Mouse (Mus musculus) heart, embryonic 14.5 days (tissue): ENCODE results near the gene Gm43517. TPM values are rescaled to one million over a fixed set of nuclear protein-coding genes. Genes with fewer than 3 reads are reported as not detected.

Source experiments
- ATAC-seq: fragments of 200-750 bp; cut with Nextera tagmentation; 2 replicates; pipeline ENCODE4 v1.8.0; 2017; ENCODE audit warnings: low read depth, moderate TSS enrichment; ENCODE audit not compliant: insufficient number of reproducible peaks, insufficient read depth, low FRiP score
- H3K27ac ChIP-seq, 2 experiments: fragments of 200-500 bp in 1 of 2; fragments of 300-500 bp in 1 of 2; sonication (generic) in 1 of 2; replicated peaks in 1 of 2; 2 replicates each; pipeline ENCODE4 v1.5.1; 2012 to 2014; ENCODE audit warnings: low read depth in 2 of 2, low read length in 2 of 2, control low read depth in 1 of 2, mild to moderate bottlenecking in 1 of 2, mixed read lengths in 1 of 2; ENCODE audit not compliant: control insufficient read depth in 1 of 2, insufficient read depth in 1 of 2
- H3K27me3 ChIP-seq: fragments of 300-500 bp; sonication (generic); 2 replicates; pipeline ENCODE4 v1.6.1; 2014; ENCODE audit warnings: mild to moderate bottlenecking, low read length, control low read depth; ENCODE audit not compliant: control insufficient read depth, insufficient read depth
- H3K36me3 ChIP-seq: fragments of 300-500 bp; sonication (generic); 2 replicates; pipeline ENCODE4 v1.6.1; 2014; ENCODE audit warnings: mild to moderate bottlenecking, control low read depth, low read length, mixed read lengths; ENCODE audit not compliant: control insufficient read depth, insufficient read depth
- H3K4me1 ChIP-seq, 2 experiments: fragments of 200-500 bp in 1 of 2; fragments of 300-500 bp in 1 of 2; sonication (generic) in 1 of 2; 2 replicates each; pipeline ENCODE4 v1.6.1; 2012 to 2014; ENCODE audit warnings: low read length in 2 of 2, control low read depth in 1 of 2, mixed read lengths in 1 of 2; ENCODE audit not compliant: control insufficient read depth in 2 of 2, insufficient read depth in 2 of 2
- H3K4me2 ChIP-seq: fragments of 300-500 bp; sonication (generic); 2 replicates; pipeline ENCODE4 v1.6.1; 2014; ENCODE audit warnings: mild to moderate bottlenecking, low read length
- H3K4me3 ChIP-seq, 2 experiments: fragments of 200-500 bp in 1 of 2; fragments of 300-500 bp in 1 of 2; sonication (generic) in 1 of 2; 2 replicates each; pipeline ENCODE4 v1.5.1; 2012 to 2014; ENCODE audit warnings: low read length in 2 of 2, mild to moderate bottlenecking in 2 of 2, control low read depth in 1 of 2, low read depth in 1 of 2, moderate library complexity in 1 of 2; ENCODE audit not compliant: control insufficient read depth in 1 of 2, insufficient read depth in 1 of 2
- H3K9ac ChIP-seq: fragments of 300-500 bp; sonication (generic); 2 replicates; pipeline ENCODE4 v1.6.1; 2014; ENCODE audit warnings: mild to moderate bottlenecking, low read length
- H3K9me3 ChIP-seq: fragments of 300-500 bp; sonication (generic); 2 replicates; pipeline ENCODE4 v1.6.1; 2016; ENCODE audit warnings: low read length, control low read depth; ENCODE audit not compliant: control insufficient read depth
- WGBS: fragments of 180-500 bp; shearing (Covaris S2); extraction: QIAGEN DNeasy Blood & Tissue Kit; methylation state at CpG from one replicate; pipeline ENCODE4 v1.1.7; 2014; 5-methylcytosine and 5-hydroxymethylcytosine counted together
- polyA plus RNA-seq: library from polyadenylated mRNA; unstranded; fragments of >200 nt; fragmentation: Nextera tagmentation; extraction: Ambion mirVana; gene quantifications from 2 replicates; pipeline ENCODE4 v1.2.1, GENCODE M21; 2014

Gm43517 gene
- polyA plus RNA-seq, 1 experiment from 2014 or later = not detected

DNA sequence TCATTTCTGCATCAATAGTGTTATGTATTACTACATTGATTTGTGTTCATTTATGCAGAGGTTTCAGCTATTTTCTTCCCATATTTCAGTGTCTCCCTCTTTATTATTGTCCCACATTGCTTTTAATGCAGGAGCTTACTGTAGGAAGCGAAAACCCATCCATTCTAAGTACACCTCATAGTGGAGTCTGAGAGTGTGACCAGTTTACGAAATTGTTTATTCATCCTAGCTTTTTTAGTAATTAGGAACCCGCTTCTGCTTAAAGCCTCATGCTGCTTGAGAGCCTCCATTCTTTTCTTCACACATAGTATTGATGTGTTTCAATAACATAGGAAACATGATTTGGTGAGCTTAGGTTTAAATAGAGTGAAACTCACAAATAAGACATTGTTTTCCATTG is 8.7 kb downstream of the Gm43517 start:
- Histone ChIP-seq H3K27me3 (peaks cover 90% of the 10 kb centered on the region), H3K4me1 (no peaks in the 10 kb centered on the region), H3K27ac (no peak overlapping the region), H3K36me3 (no peaks in the 10 kb centered on the region), H3K4me3 (no peak overlapping the region), H3K4me2 (no peak overlapping the region), H3K9ac (no peak overlapping the region), H3K9me3 (no peaks in the 10 kb centered on the region)
- ATAC-seq = no peak
- WGBS = 8% methylated on average over 3 of the region's 3 CpGs

DNA sequence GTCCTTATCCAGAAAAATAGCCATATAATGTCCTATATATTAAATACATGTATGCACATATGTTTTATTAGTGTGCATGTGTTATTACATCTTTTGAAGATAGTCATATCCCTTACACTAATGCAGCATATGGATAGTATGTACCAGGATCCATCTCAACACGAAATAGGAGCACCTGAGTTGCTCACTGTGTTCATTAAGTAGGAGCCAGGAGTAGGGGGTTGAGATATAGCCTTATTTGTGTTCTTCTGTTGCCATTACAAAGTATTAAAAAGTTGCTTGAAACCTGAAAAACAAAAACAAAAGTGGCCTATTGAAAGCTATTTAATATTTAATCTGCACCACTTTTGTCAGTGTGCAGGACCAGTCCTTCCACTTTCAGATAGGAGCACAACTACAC is 9.2 kb downstream of the Gm43517 start:
- Histone ChIP-seq H3K4me2 (no peak overlapping the region), H3K4me1 (no peaks in the 10 kb centered on the region), H3K4me3 (no peak overlapping the region), H3K27ac (no peak overlapping the region), H3K27me3 (peaks cover 88% of the 10 kb centered on the region), H3K9me3 (no peaks in the 10 kb centered on the region), H3K36me3 (no peaks in the 10 kb centered on the region), H3K9ac (no peak overlapping the region)
- ATAC-seq = no peak
- WGBS = 3% methylated on average over 1 of the region's 1 CpGs

DNA sequence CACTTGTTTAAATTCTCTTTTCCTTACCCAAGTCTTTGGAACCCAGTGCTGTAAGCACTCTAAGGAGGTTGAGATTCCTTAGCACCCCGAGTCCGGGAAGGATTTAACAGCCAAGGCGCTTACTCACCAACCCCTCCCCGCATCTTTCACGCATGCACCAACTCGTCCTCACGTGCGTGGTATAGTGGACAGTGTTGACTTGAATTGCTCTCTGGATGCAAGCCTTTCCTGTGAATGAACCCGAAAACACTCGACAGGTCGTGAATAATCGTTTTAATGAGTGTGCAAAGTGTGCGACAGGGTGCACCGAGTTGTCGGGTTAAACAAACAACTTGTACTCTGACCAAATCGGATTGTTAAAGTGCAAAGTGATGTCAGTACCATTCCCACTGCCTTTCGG is 9.9 kb downstream of the Gm43517 start:
- Histone ChIP-seq H3K27ac (no peak overlapping the region), H3K9ac (no peak overlapping the region), H3K36me3 (no peaks in the 10 kb centered on the region), H3K9me3 (no peaks in the 10 kb centered on the region), H3K4me2 (no peak overlapping the region), H3K27me3 (peaks cover 87% of the 10 kb centered on the region), H3K4me3 (no peak overlapping the region), H3K4me1 (no peaks in the 10 kb centered on the region)
- WGBS = 2% methylated on average over 17 of the region's 17 CpGs
- no peak for ATAC-seq

DNA sequence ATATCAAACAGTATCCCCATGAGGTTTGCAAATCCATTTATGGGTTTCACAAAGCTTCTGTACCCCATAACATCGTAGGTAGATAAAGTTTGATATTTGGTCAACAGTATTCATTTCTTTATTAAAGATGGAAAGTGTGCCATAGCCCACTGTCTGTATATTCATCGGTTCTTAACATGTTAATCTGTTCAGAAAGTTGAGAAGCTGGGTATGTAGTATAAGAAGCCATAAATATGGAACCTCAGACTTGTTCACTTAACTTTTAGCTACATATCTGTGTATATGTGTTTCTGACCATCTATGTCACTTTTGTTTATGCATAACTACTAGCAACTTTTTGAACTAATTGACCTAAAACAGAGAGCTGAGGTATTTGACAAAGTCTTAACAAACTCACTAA is 11.0 kb downstream of the Gm43517 start:
- Histone ChIP-seq H3K36me3 (no peaks in the 10 kb centered on the region), H3K4me1 (peaks cover 0 to 2% of the 10 kb centered on the region in 2 experiments; a peak in 1 of 4 replicates), H3K4me3 (no peak overlapping the region), H3K9ac (no peak overlapping the region), H3K27me3 (peaks cover 87% of the 10 kb centered on the region), H3K9me3 (no peaks in the 10 kb centered on the region), H3K27ac (no peak overlapping the region), H3K4me2 (no peak overlapping the region)
- no peak for ATAC-seq
- WGBS = 16% methylated on average over 2 of the region's 2 CpGs

DNA sequence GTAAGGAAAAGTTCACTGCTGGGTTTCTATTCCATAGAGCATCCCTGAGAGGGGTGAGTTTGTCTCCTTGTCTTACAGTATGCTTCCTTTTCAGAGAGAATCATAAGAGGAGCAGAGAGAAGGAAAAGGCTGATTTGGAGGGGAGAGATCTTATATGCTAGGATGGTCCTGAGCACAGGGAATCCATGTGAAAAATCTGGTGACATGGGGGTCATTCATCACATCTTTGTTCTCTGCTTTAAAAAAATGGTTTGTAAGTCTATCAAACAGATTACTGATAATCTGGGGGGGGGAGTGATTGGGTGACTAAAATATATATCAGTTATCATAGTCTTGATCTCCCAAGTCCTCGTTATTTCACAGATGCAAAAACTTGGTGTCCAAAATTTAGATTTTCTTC is 11.8 kb downstream of the Gm43517 start:
- peaks cover 87% of the 10 kb centered on the region for H3K27me3 ChIP-seq
- no peak overlapping the region for H3K4me3 ChIP-seq
- H3K9ac ChIP-seq = no peak overlapping the region
- H3K4me1 ChIP-seq = peaks cover 0 to 10% of the 10 kb centered on the region in 2 experiments; a peak in 3 of 4 replicates
- no peaks in the 10 kb centered on the region for H3K9me3 ChIP-seq
- WGBS = 20% methylated on average over 1 of the region's 1 CpGs
- H3K27ac ChIP-seq = no peak overlapping the region
- H3K36me3 ChIP-seq = no peaks in the 10 kb centered on the region
- no peak for ATAC-seq
- no peak overlapping the region for H3K4me2 ChIP-seq

DNA sequence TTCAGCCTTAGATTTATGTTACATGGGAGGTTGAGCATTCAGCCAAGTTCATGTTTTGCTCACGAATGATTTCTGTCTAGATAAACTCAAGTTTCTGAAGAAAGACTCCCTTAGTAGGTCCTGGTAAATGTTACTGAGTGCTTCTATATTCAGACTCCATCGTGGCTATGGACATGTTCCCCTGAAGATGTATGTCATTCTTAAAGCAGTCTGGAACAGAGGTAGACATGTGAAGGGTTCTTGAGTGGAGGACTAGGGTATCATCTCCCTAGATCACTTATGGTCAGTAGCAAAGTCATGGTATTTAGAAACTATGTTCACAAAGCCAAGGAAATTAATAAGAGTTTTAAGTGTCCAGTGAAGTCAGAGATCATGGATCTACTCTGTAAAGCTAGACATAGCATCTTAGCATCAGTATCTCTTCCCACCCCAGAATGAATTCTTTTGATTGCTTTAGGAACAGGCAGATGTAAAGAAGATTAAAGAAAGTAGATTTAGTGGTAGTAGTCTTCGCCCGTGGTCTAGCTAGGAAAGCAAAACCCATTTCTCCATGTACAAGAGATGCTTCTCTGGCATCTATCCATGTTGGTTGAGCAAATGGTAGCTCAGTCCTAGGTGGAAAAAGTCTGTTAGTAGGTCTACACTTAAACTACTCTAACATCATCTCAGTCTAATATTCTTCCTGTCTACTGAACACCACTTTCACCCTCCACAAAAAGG is 12.6 kb downstream of the Gm43517 start:
- no peak for ATAC-seq
- WGBS = 26% methylated on average over 4 of the region's 4 CpGs
- H3K36me3 ChIP-seq = no peaks in the 10 kb centered on the region
- H3K4me2 ChIP-seq = no peak overlapping the region
- no peak overlapping the region for H3K9ac ChIP-seq
- no peak overlapping the region for H3K27ac ChIP-seq
- no peak overlapping the region for H3K4me3 ChIP-seq
- peaks cover 84% of the 10 kb centered on the region for H3K27me3 ChIP-seq
- H3K4me1 ChIP-seq = peaks cover 0 to 11% of the 10 kb centered on the region in 2 experiments; a peak in 3 of 4 replicates
- no peaks in the 10 kb centered on the region for H3K9me3 ChIP-seq

DNA sequence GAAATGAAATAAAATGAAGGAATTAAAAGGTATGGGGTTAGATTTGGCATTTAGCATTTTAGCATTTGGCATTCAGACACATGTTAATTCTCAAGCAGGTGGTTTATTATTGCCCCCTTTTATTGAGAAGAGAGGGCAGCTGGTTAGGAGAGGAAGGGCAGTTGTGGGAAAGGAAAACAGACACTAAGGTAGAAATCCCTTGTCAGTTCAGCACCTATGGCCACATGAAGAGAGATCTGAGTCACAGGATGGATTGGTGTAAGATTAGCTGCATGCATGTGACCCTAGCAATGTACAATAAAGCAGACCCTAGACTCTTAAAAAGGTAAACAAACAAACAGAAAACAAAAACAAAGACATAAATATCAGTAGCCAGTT is 13.2 kb downstream of the Gm43517 start:
- H3K36me3 ChIP-seq = no peaks in the 10 kb centered on the region
- H3K27ac ChIP-seq = no peak overlapping the region
- H3K4me2 ChIP-seq = no peak overlapping the region
- ATAC-seq = no peak
- H3K4me1 ChIP-seq = peaks cover 0 to 11% of the 10 kb centered on the region in 2 experiments; a peak in 3 of 4 replicates
- H3K9ac ChIP-seq = no peak overlapping the region
- H3K9me3 ChIP-seq = no peaks in the 10 kb centered on the region
- H3K4me3 ChIP-seq = no peak overlapping the region
- H3K27me3 ChIP-seq = peaks cover 84% of the 10 kb centered on the region

DNA sequence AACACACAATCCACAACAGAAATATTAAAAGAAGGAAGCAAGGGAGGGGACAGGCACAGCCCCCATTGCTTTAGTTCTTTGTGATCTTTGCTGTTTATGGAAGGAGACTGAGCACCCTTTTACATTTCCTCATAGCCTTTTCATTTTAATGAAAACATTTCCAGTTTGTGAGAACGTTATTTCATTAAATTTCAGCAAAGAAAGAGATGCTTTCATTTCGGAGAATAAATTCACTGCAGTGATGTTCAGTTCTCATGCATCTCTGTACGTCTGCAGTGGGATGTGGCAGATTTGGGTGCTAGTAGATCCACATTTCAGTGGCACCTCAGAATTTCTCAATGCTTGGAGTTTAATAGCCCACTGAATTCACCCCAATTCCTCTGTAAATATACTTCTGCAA is 13.7 kb downstream of the Gm43517 start:
- no peak for ATAC-seq
- Histone ChIP-seq H3K4me1 (peaks cover 0 to 11% of the 10 kb centered on the region in 2 experiments; a peak in 3 of 4 replicates), H3K27me3 (peaks cover 86% of the 10 kb centered on the region), H3K4me3 (no peak overlapping the region), H3K9ac (no peak overlapping the region), H3K4me2 (no peak overlapping the region), H3K27ac (no peak overlapping the region), H3K36me3 (no peaks in the 10 kb centered on the region), H3K9me3 (no peaks in the 10 kb centered on the region)
- 18% methylated on average over 3 of the region's 3 CpGs for WGBS
